Mouse (Mus musculus): Measurements from ENCODE around the gene Itga1. TPM values are rescaled to one million over a fixed set of nuclear protein-coding genes. Genes with fewer than 3 reads are reported as not detected.
A peak's percentile ranks its signal among the peaks of the same experiment; 100 is the strongest.

The Itga1 gene
- 10 to 100 TPM; 24.4 to 34.2 (median 33.7) TPM for total RNA-seq (2022)

GRCm38 (mm10) chr13:115101355-115102191 lies at the start of gene Itga1, which contains the start of gene Gm49395:
TSS of gene Itga1 (minus strand) at chr13:115101964.
TSS of gene Gm49395 (minus strand) at chr13:115101921.
- DNase-seq (ENCODE audit: low spot score): peak; percentile 91

DNA sequence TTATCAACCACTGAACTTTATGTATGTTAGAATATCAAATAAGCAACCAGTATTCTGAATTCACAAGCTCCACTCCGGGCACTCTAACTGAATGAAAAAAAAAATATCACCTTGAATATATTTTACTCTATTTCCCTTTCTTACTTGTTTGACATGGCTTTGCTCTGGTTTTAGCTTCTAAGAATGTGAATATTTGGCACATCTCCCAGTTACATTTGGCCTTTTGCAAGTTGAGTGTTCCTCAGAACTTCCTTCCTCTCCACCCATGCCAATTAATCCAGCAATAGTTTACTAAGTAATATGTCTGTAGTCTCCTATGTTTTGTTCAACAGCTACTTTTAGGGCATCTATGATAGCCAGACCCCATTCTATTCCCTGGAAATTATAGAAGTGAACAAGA lies 48.8 kb upstream of the Itga1 start:
- DNase-seq (ENCODE audit: low spot score): peak; percentile 76

DNA sequence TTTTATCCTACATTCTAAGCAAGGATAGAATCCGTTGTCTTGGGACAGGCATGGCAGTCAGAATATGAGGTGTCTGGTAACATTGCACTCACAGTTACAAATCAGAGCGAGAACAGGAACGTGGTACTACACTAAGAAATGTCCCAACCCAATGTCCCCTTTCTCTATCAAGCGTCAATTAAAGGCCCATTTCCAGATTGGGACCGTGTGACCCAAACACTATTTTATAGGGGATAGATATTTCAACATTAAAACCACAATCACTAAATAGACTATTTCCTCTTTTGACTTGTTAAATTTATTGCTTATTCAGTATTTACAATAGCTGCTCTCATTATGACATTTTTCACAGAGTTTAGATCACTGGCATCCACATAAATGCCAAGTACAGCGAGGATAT lies 48.1 kb upstream of the Itga1 start:
- DNase-seq (ENCODE audit: low spot score): no peak

DNA sequence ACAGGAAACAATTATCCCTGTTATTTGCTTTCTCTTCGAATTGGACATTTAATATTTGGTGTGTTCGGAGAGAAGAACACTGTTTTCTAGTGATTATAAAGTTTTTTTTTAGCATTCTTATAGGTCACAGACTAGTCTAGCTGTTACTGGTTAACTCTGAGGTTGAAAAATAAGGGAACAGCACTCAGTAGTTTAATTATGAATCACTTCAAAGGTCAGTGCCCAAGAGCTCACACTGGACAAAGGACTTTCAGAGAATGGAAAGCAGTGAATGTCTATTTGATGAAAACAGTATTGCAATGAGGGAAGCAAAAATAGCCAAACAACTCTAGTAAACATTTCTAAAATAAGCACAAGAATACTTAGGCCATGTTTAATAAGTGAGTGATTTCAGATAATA lies 41.8 kb upstream of the Itga1 start:
- DNase-seq (ENCODE audit: low spot score): no peak

GRCm38 (mm10) chr13:115142066-115142465 lies 40.3 kb upstream of the Itga1 start:
- DNase-seq (ENCODE audit: low spot score): no peak

- DNase-seq (ENCODE audit: low spot score): no peak
Observed at GRCm38 (mm10) chr13:115138513-115138912, 36.7 kb upstream of the Itga1 start.

DNA sequence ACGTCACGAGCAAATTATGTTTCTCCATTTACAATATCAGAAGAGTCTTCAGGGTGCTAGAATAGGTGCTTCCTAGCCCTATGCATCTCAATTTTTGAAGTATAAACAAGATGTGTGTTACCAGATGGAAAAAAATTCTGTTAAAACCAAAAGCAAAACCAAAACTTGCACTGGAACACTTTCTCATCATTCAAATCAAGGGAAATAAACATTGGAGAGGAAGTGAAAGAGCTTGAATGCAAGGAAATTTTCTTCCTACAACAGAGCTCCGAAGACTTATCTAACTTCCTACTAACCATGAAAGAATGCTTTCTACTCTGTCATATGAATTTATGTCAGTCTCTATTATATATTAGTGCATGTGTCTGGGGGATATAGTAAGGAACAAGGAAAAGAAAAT lies 35.0 kb upstream of the Itga1 start:
- DNase-seq (ENCODE audit: low spot score): no peak

- peak; percentile 26 for DNase-seq (ENCODE audit: low spot score)
Observed at GRCm38 (mm10) chr13:115132435-115132834, 30.7 kb upstream of the Itga1 start.

GRCm38 (mm10) chr13:115131381-115131780 lies 29.6 kb upstream of the Itga1 start:
- DNase-seq (ENCODE audit: low spot score): no peak

- no peak for DNase-seq (ENCODE audit: low spot score)
Observed at GRCm38 (mm10) chr13:115130035-115130434, 28.3 kb upstream of the Itga1 start.

GRCm38 (mm10) chr13:115127826-115128225 lies 26.1 kb upstream of the Itga1 start:
- DNase-seq (ENCODE audit: low spot score): no peak

DNA sequence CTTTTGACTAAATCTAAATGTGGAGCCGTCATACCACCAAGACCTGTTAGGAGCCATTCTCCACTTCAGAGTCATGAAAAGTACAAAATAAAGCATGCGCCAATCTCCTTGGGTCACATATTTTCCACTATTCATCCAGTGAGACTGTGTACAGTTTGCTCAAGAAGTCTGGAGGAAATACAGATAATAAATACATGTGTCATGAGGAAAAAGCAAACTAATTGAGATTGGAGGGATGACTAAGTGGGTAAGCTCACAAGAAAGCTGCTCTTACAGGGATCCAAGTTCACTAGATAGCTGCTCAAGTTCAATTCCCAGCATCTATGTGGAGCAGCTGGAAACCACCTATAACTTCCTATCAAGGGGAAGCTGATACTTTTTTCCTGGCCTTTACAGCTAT lies 24.8 kb upstream of the Itga1 start:
- no peak for DNase-seq (ENCODE audit: low spot score)

DNA sequence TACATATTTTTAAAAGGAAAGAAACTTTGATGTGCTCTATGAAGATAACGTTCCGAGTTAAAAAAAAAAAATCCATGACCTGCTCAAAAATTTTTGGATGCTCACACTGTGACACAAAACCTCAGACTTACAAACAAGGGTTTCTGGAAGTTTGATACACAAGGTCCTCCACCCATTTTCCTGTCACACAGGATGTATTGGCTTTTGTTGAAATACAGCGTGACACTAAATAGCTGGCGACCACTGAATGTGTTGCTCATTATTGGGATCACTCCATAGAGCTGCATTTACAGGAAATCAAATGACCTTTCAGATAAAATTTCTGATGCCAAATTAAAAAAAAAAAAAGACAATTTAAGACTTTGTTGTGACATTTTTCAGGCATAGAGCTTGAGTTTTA lies 23.4 kb upstream of the Itga1 start:
- DNase-seq (ENCODE audit: low spot score): peak; percentile 54

- no peak for DNase-seq (ENCODE audit: low spot score)
Observed at GRCm38 (mm10) chr13:115124521-115124920, 22.8 kb upstream of the Itga1 start.

- DNase-seq (ENCODE audit: low spot score): peak; percentile 71
Observed at GRCm38 (mm10) chr13:115118756-115119155, 17.0 kb upstream of the Itga1 start.

GRCm38 (mm10) chr13:115118195-115118594 lies 16.4 kb upstream of the Itga1 start:
- DNase-seq (ENCODE audit: low spot score): no peak

DNA sequence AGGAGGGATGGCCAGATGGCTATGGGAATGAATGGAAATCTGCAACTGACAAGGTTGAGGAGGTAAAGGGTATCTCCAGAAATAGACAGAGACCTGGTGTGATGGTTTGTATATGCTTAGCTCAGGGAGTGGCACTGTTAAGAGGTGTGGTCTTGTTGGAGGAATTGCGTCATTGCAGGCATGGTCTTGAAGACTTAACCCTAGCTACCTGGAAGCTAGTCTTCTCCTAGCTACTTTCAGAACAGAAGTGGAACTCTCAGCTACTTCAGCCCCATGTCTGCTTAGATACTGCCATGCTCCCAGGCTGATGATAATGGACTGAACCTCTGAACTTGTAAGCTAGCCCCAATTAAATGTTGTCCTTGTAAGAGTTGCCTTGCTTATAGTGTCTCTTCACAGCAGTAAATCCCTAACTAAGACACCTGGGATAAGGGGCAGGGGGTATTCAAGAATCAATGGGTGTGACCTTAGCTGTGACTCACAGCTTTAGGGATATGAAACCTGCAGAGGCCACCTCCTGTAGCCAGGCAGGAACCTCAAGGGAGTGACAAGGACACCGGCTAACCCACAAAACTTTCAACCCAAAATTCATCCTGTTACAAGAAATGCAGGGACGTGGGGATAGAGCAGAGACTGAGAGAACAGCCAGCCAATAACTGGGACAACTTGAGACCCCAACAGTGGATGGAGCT lies 15.3 kb upstream of the Itga1 start:
- no peak for DNase-seq (ENCODE audit: low spot score)

GRCm38 (mm10) chr13:115109628-115110027 lies 7.9 kb upstream of the Itga1 start:
- no peak for DNase-seq (ENCODE audit: low spot score)

DNA sequence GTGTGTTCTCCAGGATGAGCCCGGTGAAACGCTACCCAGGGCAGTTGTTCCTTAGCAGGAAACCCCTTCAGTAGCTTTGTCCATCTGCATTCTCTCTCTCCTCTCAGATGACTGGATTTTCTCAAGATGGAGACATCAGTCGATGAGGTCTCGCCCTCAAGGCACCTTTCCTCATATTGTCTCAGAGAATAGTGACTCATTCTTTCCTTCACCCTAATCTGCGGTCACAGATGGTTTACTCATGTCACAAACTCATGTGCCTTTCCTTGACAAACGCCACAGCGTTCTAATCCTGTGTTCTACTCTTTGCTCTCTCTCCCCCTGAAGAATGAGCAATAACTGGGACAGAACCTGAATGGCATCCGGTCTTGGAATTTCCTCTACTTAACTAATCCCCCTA lies 5.7 kb upstream of the Itga1 start:
- no peak for DNase-seq (ENCODE audit: low spot score)

DNA sequence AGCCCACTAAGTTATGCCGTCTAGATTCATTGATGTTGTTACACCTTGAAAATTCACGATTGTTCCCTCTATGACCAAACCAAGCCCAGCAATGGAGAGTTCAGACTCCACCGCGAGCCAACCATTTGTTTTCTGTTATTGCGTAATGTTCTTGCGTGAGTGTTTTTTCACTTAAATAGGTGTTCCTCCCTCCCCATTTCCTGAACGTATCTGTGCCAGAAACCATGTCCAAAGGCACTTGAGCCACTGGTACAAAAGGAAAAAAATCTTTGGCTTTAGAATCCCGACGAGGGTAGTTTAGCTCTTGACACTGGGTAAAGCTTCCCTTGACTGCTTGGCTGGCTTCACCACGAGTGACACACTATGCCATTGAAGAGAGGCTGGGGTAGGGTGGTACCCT lies 4.4 kb upstream of the Itga1 start:
- DNase-seq (ENCODE audit: low spot score): peak; percentile 74

DNA sequence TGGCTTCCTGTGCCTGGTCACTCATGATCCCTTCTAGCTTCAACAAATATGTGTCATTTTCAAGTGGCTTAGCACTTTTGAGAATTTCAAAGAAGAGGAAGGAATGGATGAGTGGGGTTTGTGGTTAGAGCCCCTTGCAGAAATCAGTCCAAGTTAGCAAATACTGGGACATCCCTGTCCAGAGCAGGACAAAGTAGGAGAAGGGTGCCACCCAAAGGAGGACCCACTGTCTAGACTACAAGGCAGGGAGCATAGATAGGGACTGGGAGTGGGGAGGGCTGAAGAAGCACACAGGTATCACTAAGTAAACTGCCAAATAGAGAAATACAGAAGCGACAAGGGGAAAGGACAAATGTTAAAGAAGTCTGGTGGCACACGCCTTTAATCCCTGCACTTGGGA lies 990 bp upstream of the Itga1 start:
- no peak for DNase-seq (ENCODE audit: low spot score)

DNA sequence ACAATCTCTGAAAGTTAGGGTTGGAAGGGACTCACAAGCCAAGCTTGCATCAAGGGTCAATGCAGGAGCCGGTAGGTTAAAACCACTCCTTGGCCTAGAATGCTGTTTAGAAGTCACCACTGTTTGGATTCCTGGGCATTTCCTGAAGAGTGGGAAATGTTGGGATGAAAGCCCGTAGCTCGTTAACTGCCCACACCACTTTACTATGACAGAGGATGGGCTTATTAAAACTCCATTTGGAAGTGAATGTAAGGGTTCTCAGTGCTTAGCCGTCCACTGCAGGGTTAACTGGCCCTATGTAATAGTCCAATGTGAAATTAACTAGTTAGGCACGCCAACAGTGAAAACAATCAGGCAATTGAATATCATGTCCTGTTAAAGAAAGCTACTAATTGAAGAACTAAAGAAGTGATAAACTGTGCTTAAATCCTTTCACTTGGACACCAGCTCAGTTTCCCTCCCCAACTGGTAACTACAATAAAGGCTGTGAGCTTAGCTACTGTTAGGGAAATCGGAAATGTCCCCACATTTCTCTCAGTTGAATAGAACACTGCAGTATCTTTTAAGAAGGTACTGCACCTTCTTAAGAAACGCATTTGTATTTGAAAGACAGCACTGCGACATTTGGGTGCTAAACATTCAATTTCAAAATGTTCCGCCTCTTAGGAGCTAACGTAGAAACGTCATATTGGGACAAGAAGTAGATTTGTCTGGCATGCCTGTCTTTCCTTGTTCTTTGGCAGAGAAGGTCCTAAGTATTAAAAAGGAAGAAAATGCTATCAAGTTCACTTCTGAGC lies 1.2 kb downstream of the Itga1 start:
- DNase-seq (ENCODE audit: low spot score): no peak

Data from heart, adult 8-10 months (tissue).